Mouse (Mus musculus): ENCODE data around the gene Castor1. TPM values are rescaled to one million over a fixed set of nuclear protein-coding genes. Genes with fewer than 3 reads are reported as not detected.

The Castor1 gene
- total RNA-seq, 1 experiment from 2014 or later = 1.9 TPM

GRCm38 (mm10) chr11:4246126-4246525, 28.1 kb downstream of the Castor1 start:
- ATAC-seq (replicated peaks in 1 of 2; ENCODE audit: insufficient read depth in 1 of 2, low FRiP score in 2 of 2, low TSS enrichment in 1 of 2, low read depth in 1 of 2, poor library complexity in 2 of 2, severe bottlenecking in 2 of 2) = no peak

- ATAC-seq (replicated peaks in 1 of 2; ENCODE audit: insufficient read depth in 1 of 2, low FRiP score in 2 of 2, low TSS enrichment in 1 of 2, low read depth in 1 of 2, poor library complexity in 2 of 2, severe bottlenecking in 2 of 2) = no peak
Measured at GRCm38 (mm10) chr11:4246623-4247022, 28.6 kb downstream of the Castor1 start.

- ATAC-seq (replicated peaks in 1 of 2; ENCODE audit: insufficient read depth in 1 of 2, low FRiP score in 2 of 2, low TSS enrichment in 1 of 2, low read depth in 1 of 2, poor library complexity in 2 of 2, severe bottlenecking in 2 of 2) = no peak
Measured at GRCm38 (mm10) chr11:4247201-4247959, 29.4 kb downstream of the Castor1 start.

- no peak for ATAC-seq (replicated peaks in 1 of 2; ENCODE audit: insufficient read depth in 1 of 2, low FRiP score in 2 of 2, low TSS enrichment in 1 of 2, low read depth in 1 of 2, poor library complexity in 2 of 2, severe bottlenecking in 2 of 2)
Measured at GRCm38 (mm10) chr11:4249151-4249550, 31.1 kb downstream of the Castor1 start.

- ATAC-seq (replicated peaks in 1 of 2; ENCODE audit: insufficient read depth in 1 of 2, low FRiP score in 2 of 2, low TSS enrichment in 1 of 2, low read depth in 1 of 2, poor library complexity in 2 of 2, severe bottlenecking in 2 of 2) = no peak
Measured at GRCm38 (mm10) chr11:4250290-4250689, 32.3 kb downstream of the Castor1 start.

- ATAC-seq (replicated peaks in 1 of 2; ENCODE audit: insufficient read depth in 1 of 2, low FRiP score in 2 of 2, low TSS enrichment in 1 of 2, low read depth in 1 of 2, poor library complexity in 2 of 2, severe bottlenecking in 2 of 2) = peak; percentile 86 to 95
Measured at GRCm38 (mm10) chr11:4251376-4251775, 33.4 kb downstream of the Castor1 start.

- no peak for ATAC-seq (replicated peaks in 1 of 2; ENCODE audit: insufficient read depth in 1 of 2, low FRiP score in 2 of 2, low TSS enrichment in 1 of 2, low read depth in 1 of 2, poor library complexity in 2 of 2, severe bottlenecking in 2 of 2)
Measured at GRCm38 (mm10) chr11:4252886-4253285, 34.9 kb downstream of the Castor1 start.

GRCm38 (mm10) chr11:4256846-4257607, 39.0 kb downstream of the Castor1 start, which contains the start of gene Lif:
Gene Lif, plus strand, starts transcription at chr11:4257557.
- ATAC-seq (replicated peaks in 1 of 2; ENCODE audit: insufficient read depth in 1 of 2, low FRiP score in 2 of 2, low TSS enrichment in 1 of 2, low read depth in 1 of 2, poor library complexity in 2 of 2, severe bottlenecking in 2 of 2) = no peak

- ATAC-seq (replicated peaks in 1 of 2; ENCODE audit: insufficient read depth in 1 of 2, low FRiP score in 2 of 2, low TSS enrichment in 1 of 2, low read depth in 1 of 2, poor library complexity in 2 of 2, severe bottlenecking in 2 of 2) = no peak
Measured at GRCm38 (mm10) chr11:4257756-4258155, 39.7 kb downstream of the Castor1 start.

GRCm38 (mm10) chr11:4258657-4259082, 40.6 kb downstream of the Castor1 start:
- peak; percentile 63 to 68 for ATAC-seq (replicated peaks in 1 of 2; ENCODE audit: insufficient read depth in 1 of 2, low FRiP score in 2 of 2, low TSS enrichment in 1 of 2, low read depth in 1 of 2, poor library complexity in 2 of 2, severe bottlenecking in 2 of 2)

- peak in 1 of 2 experiments; percentile 18; a peak in 1 of 4 replicates for ATAC-seq (replicated peaks in 1 of 2; ENCODE audit: insufficient read depth in 1 of 2, low FRiP score in 2 of 2, low TSS enrichment in 1 of 2, low read depth in 1 of 2, poor library complexity in 2 of 2, severe bottlenecking in 2 of 2)
Measured at GRCm38 (mm10) chr11:4260463-4261187, 42.6 kb downstream of the Castor1 start.

GRCm38 (mm10) chr11:4261188-4261494, 43.1 kb downstream of the Castor1 start:
- ATAC-seq (replicated peaks in 1 of 2; ENCODE audit: insufficient read depth in 1 of 2, low FRiP score in 2 of 2, low TSS enrichment in 1 of 2, low read depth in 1 of 2, poor library complexity in 2 of 2, severe bottlenecking in 2 of 2) = peak; percentile 25 to 56

- no peak for ATAC-seq (replicated peaks in 1 of 2; ENCODE audit: insufficient read depth in 1 of 2, low FRiP score in 2 of 2, low TSS enrichment in 1 of 2, low read depth in 1 of 2, poor library complexity in 2 of 2, severe bottlenecking in 2 of 2)
Measured at GRCm38 (mm10) chr11:4261969-4262368, 43.9 kb downstream of the Castor1 start.

- peak in 1 of 2 experiments; percentile 19; a peak in 1 of 4 replicates for ATAC-seq (replicated peaks in 1 of 2; ENCODE audit: insufficient read depth in 1 of 2, low FRiP score in 2 of 2, low TSS enrichment in 1 of 2, low read depth in 1 of 2, poor library complexity in 2 of 2, severe bottlenecking in 2 of 2)
Measured at GRCm38 (mm10) chr11:4262847-4263246, 44.8 kb downstream of the Castor1 start.

- no peak for ATAC-seq (replicated peaks in 1 of 2; ENCODE audit: insufficient read depth in 1 of 2, low FRiP score in 2 of 2, low TSS enrichment in 1 of 2, low read depth in 1 of 2, poor library complexity in 2 of 2, severe bottlenecking in 2 of 2)
Measured at GRCm38 (mm10) chr11:4263296-4263695, 45.3 kb downstream of the Castor1 start.

- no peak for ATAC-seq (replicated peaks in 1 of 2; ENCODE audit: insufficient read depth in 1 of 2, low FRiP score in 2 of 2, low TSS enrichment in 1 of 2, low read depth in 1 of 2, poor library complexity in 2 of 2, severe bottlenecking in 2 of 2)
Measured at GRCm38 (mm10) chr11:4264066-4264465, 46.0 kb downstream of the Castor1 start.

- ATAC-seq (replicated peaks in 1 of 2; ENCODE audit: insufficient read depth in 1 of 2, low FRiP score in 2 of 2, low TSS enrichment in 1 of 2, low read depth in 1 of 2, poor library complexity in 2 of 2, severe bottlenecking in 2 of 2) = no peak
Measured at GRCm38 (mm10) chr11:4266271-4267201, 48.5 kb downstream of the Castor1 start.

Data from hematopoietic stem cell, adult 5-6 weeks (primary cell).